Mouse (Mus musculus): Measurements from ENCODE around the gene Ssh1. TPM values are rescaled to one million over a fixed set of nuclear protein-coding genes. Genes with fewer than 3 reads are reported as not detected.

Ssh1 gene
- total and polyA plus RNA-seq, 3 experiments = 3.0 to 8.2 (median 8.1) TPM

DNA sequence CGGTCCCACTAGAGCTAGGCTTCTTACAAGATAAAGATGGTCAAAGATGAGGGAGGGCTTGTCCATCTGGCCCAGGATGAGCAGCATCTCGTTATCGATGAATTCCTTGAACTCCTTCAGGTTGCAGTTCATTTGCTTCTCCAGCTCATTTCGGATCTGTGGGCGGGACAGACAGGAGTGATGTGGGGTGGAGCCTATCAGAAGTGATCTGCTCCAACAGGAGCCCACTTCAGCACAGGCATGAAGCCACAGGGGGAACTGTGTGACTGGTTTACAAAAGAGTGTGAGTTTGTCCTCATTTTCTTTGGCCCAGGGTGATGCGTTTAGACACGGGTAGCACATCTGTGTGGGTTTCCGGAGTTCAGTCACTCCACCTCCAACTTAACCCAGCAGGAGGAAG is 38.0 kb downstream of the Ssh1 start:
- no peaks in the 10 kb centered on the region for H3K27me3 ChIP-seq (replicated peaks)
- DNase-seq (ENCODE audit: extremely low read depth) = no peak
- TF ChIP-seq ZMIZ1 (IDR thresholded peaks at IDR 0.05; ENCODE audit: low read depth, low read length) (no peak), ZC3H11A (IDR thresholded peaks at IDR 0.05; ENCODE audit: low read depth, low read length) (no peak), CHD1 (IDR thresholded peaks at IDR 0.05; ENCODE audit: low read depth, low read length) (no peak), CHD2 (IDR thresholded peaks at IDR 0.05; ENCODE audit: low read length) (no peak), POLR2AphosphoS2 (IDR thresholded peaks at IDR 0.05; ENCODE audit: low read depth, low read length) (no peak), PAX5 (IDR thresholded peaks at IDR 0.05; ENCODE audit: low read length) (no peak), NRF1 (IDR thresholded peaks at IDR 0.05; ENCODE audit: low read depth, low read length) (no peak), ZKSCAN1 (IDR thresholded peaks at IDR 0.05; ENCODE audit: borderline replicate concordance, low read depth, low read length) (no peak), MAZ (IDR thresholded peaks at IDR 0.05; ENCODE audit: low read depth, low read length) (no peak), SMC3 (IDR thresholded peaks at IDR 0.05; ENCODE audit: low read depth, low read length) (no peak), KAT2A (IDR thresholded peaks at IDR 0.05; ENCODE audit: insufficient replicate concordance, low read length) (no peak), MAX (IDR thresholded peaks at IDR 0.05; ENCODE audit: low read length) (no peak), E2F4 (IDR thresholded peaks at IDR 0.05; ENCODE audit: insufficient replicate concordance, low read depth, low read length) (no peak), TBP (conservative IDR thresholded peaks at IDR 0.05; ENCODE audit: low read depth, low read length) (no peak), ETS1 (conservative IDR thresholded peaks at IDR 0.05; ENCODE audit: low read depth, low read length) (no peak), GABPA (IDR thresholded peaks at IDR 0.05; ENCODE audit: insufficient replicate concordance, low read depth, low read length) (no peak), USF2 (conservative IDR thresholded peaks at IDR 0.05; ENCODE audit: low read depth, low read length) (no peak), MEF2A (IDR thresholded peaks at IDR 0.05; ENCODE audit: borderline replicate concordance, low read depth, low read length) (no peak)
- H3K36me3 ChIP-seq (replicated peaks in 1 of 2; ENCODE audit: control insufficient read depth in 1 of 2, insufficient read depth in 1 of 2, low read length in 1 of 2) = peaks cover 47 to 86% of the 10 kb centered on the region in 2 experiments
- H3K4me3 ChIP-seq (replicated peaks in 1 of 3; ENCODE audit: low read depth in 2 of 3, low read length in 2 of 3, poor library complexity in 1 of 3) = no peak overlapping the region
- no peaks in the 10 kb centered on the region for H3K79me2 ChIP-seq (replicated peaks; ENCODE audit: control insufficient read depth, extremely low read depth, insufficient read depth, poor library complexity, severe bottlenecking)
- H3K4me1 ChIP-seq (ENCODE audit: control insufficient read depth in 1 of 2, insufficient read depth in 2 of 2) = no peaks in the 10 kb centered on the region
- H3K9me3 ChIP-seq (replicated peaks; ENCODE audit: low read length) = no peaks in the 10 kb centered on the region
- dilution Hi-C loops (cut with MboI; ENCODE audit: extremely low pct_ligation_motif_present, extremely low pct_unique_long_range_greater_than_20kb, low sequenced_read_pairs) (no loop called here), in situ Hi-C loops (cut with MboI; ENCODE audit: low pct_ligation_motif_present, low pct_unique_long_range_greater_than_20kb, low sequenced_read_pairs) (loop anchor here (5.0 kb wide), 1 partner anchor 97 kb away; no protein-coding TSS in a partner anchor)
- no peak overlapping the region for H3K4me2 ChIP-seq (ENCODE audit: insufficient read depth, low read depth, poor library complexity, severe bottlenecking)
- no peak overlapping the region for H3K9ac ChIP-seq (ENCODE audit: insufficient read depth, low read depth)
- no peak overlapping the region for H3K27ac ChIP-seq (ENCODE audit: insufficient read depth, low read depth)

DNA sequence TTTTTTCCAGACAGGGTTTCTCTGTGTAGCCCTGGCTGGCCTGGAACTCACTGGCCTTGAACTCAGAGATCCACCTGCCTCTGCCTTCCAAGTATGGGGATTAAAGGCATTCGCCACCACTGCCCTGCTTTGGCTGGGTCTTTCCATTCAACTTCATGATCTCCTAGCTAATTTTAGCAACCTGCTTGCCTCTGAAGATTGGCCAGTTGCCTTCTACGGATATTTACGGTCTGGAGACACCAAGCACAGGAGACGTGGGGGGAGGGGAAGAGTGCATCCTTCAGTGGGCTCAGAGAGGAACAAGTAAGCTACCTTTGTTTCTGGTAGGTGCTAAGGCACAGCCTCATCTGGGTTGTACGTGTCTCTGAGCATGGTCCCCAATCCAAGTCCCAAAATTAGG is 38.4 kb downstream of the Ssh1 start:
- H3K79me2 ChIP-seq (replicated peaks; ENCODE audit: control insufficient read depth, extremely low read depth, insufficient read depth, poor library complexity, severe bottlenecking) = no peaks in the 10 kb centered on the region
- H3K4me1 ChIP-seq (ENCODE audit: control insufficient read depth in 1 of 2, insufficient read depth in 2 of 2) = no peaks in the 10 kb centered on the region
- H3K4me3 ChIP-seq (replicated peaks in 1 of 3; ENCODE audit: low read depth in 2 of 3, low read length in 2 of 3, poor library complexity in 1 of 3) = no peak overlapping the region
- peaks cover 51 to 86% of the 10 kb centered on the region in 2 experiments for H3K36me3 ChIP-seq (replicated peaks in 1 of 2; ENCODE audit: control insufficient read depth in 1 of 2, insufficient read depth in 1 of 2, low read length in 1 of 2)
- H3K27me3 ChIP-seq (replicated peaks) = no peaks in the 10 kb centered on the region
- dilution Hi-C loops (cut with MboI; ENCODE audit: extremely low pct_ligation_motif_present, extremely low pct_unique_long_range_greater_than_20kb, low sequenced_read_pairs) (no loop called here), in situ Hi-C loops (cut with MboI; ENCODE audit: low pct_ligation_motif_present, low pct_unique_long_range_greater_than_20kb, low sequenced_read_pairs) (loop anchor here (5.0 kb wide), 1 partner anchor 97 kb away; no protein-coding TSS in a partner anchor)
- no peak overlapping the region for H3K9ac ChIP-seq (ENCODE audit: insufficient read depth, low read depth)
- no peak overlapping the region for H3K4me2 ChIP-seq (ENCODE audit: insufficient read depth, low read depth, poor library complexity, severe bottlenecking)
- DNase-seq (ENCODE audit: extremely low read depth) = no peak
- no peak for TF ChIP-seq IRF4 (IDR thresholded peaks at IDR 0.05; ENCODE audit: low read depth, low read length)
- TF ChIP-seq RAD21 (IDR thresholded peaks at IDR 0.05; ENCODE audit: low read depth, low read length) = no peak
- TF ChIP-seq ELF1 (IDR thresholded peaks at IDR 0.05; ENCODE audit: low read depth, low read length) = no peak
- TF ChIP-seq RCOR1 (conservative IDR thresholded peaks at IDR 0.05; ENCODE audit: low read depth, low read length) = no peak
- no peak for TF ChIP-seq MAFK (IDR thresholded peaks at IDR 0.05; ENCODE audit: insufficient replicate concordance, low read length)
- TF ChIP-seq ETS1 (conservative IDR thresholded peaks at IDR 0.05; ENCODE audit: low read depth, low read length) = no peak
- TF ChIP-seq E2F4 (IDR thresholded peaks at IDR 0.05; ENCODE audit: insufficient replicate concordance, low read depth, low read length) = no peak
- TF ChIP-seq USF2 (conservative IDR thresholded peaks at IDR 0.05; ENCODE audit: low read depth, low read length) = no peak
- no peak for TF ChIP-seq MEF2A (IDR thresholded peaks at IDR 0.05; ENCODE audit: borderline replicate concordance, low read depth, low read length)
- TF ChIP-seq GABPA (IDR thresholded peaks at IDR 0.05; ENCODE audit: insufficient replicate concordance, low read depth, low read length) = no peak
- TF ChIP-seq TCF12 (IDR thresholded peaks at IDR 0.05; ENCODE audit: low read depth, low read length) = no peak
- no peak for TF ChIP-seq TBP (conservative IDR thresholded peaks at IDR 0.05; ENCODE audit: low read depth, low read length)
- TF ChIP-seq JUND (conservative IDR thresholded peaks at IDR 0.05; ENCODE audit: low read depth, low read length) = no peak
- TF ChIP-seq NELFE (IDR thresholded peaks at IDR 0.05; ENCODE audit: low read depth, low read length) = no peak
- H3K9me3 ChIP-seq (replicated peaks; ENCODE audit: low read length) = no peaks in the 10 kb centered on the region
- H3K27ac ChIP-seq (ENCODE audit: insufficient read depth, low read depth) = no peak overlapping the region

All from CH12.LX (cell line).